In genomic region chr5:68150347-68151043, GRCm38 (mm10) we compare ENCODE assay signal across 15 mouse cellular contexts.
"Had no signal": no experiment of that assay in that cellular context is flagged by ENCODE, and none has a peak within 500 bp of the region (broad histone marks: within the 10 kb centered on the region; RNA-seq: fewer than 3 reads in every experiment).

No protein-coding gene starts in this region.

- H3K4me1 ChIP-seq: limb, embryonic 10.5 days; limb, embryonic 13.5 days; liver, embryonic 12.5 days; liver, embryonic 15.5 days; lung, embryonic 15.5 days had no signal

- H3K27me3 ChIP-seq: limb, embryonic 13.5 days; liver, embryonic 12.5 days; liver, embryonic 15.5 days; lung, embryonic 15.5 days had no signal

- DNase-seq: kidney, postnatal 25 days; liver; lung, adult 18-20 months; lung, postnatal 10 days; lung, postnatal 36 days; thymus, adult 18-20 months; thymus, postnatal 36 days had no signal

- H3K4me2 ChIP-seq: limb, embryonic 13.5 days; liver, embryonic 12.5 days; liver, embryonic 15.5 days; lung, embryonic 15.5 days; midbrain, embryonic 11.5 days had no signal

- H3K4me3 ChIP-seq: layer of hippocampus, adult 2 months; limb, embryonic 10.5 days; limb, embryonic 13.5 days; liver, embryonic 12.5 days; liver, embryonic 15.5 days; lung, embryonic 15.5 days had no signal

- ATAC-seq: liver, embryonic 12.5 days had no signal

- H3K36me3 ChIP-seq: limb, embryonic 10.5 days; limb, embryonic 13.5 days; liver, embryonic 12.5 days; liver, embryonic 15.5 days; lung, embryonic 15.5 days had no signal

- H3K27ac ChIP-seq: kidney, postnatal 0 days; layer of hippocampus, adult 2 months; limb, embryonic 10.5 days; limb, embryonic 13.5 days; liver, embryonic 12.5 days; liver, embryonic 15.5 days; lung, embryonic 15.5 days had no signal

- H3K9ac ChIP-seq: limb, embryonic 13.5 days; liver, embryonic 12.5 days; liver, embryonic 15.5 days; lung, embryonic 15.5 days had no signal

- H3K9me3 ChIP-seq: limb, embryonic 10.5 days; limb, embryonic 13.5 days; liver, embryonic 12.5 days; liver, embryonic 15.5 days; lung, embryonic 15.5 days had no signal
